Mouse (Mus musculus): ENCODE data around the gene Pllp. TPM values are rescaled to one million over a fixed set of nuclear protein-coding genes. Genes with fewer than 3 reads are reported as not detected.

Gene Pllp
- total RNA-seq, 2 experiments from 2014 or later, result 0.51 to 3.4 TPM

- DNase-seq, result no peak
- intact Hi-C loops (cut with DNase I), result loop anchor here (5.0 kb wide), 1 partner anchor 51 kb away; no protein-coding TSS in a partner anchor
Observed at GRCm38 (mm10) chr8:94658031-94658430, 38.0 kb downstream of the Pllp start.

GRCm38 (mm10) chr8:94654994-94655393 is 41.1 kb downstream of the Pllp start:
- intact Hi-C loops (cut with DNase I), result loop anchor here (5.0 kb wide), 1 partner anchor 48 kb away; no protein-coding TSS in a partner anchor
- no peak for DNase-seq

GRCm38 (mm10) chr8:94652951-94653350 is 43.1 kb downstream of the Pllp start:
- DNase-seq, result no peak
- intact Hi-C loops (cut with DNase I), result no loop called here

- no peak for DNase-seq
- intact Hi-C loops (cut with DNase I), result no loop called here
Observed at GRCm38 (mm10) chr8:94649496-94649895, 46.6 kb downstream of the Pllp start.

GRCm38 (mm10) chr8:94646165-94646564 is 49.9 kb downstream of the Pllp start:
- no peak for DNase-seq
- intact Hi-C loops (cut with DNase I), result no loop called here

- intact Hi-C loops (cut with DNase I), result no loop called here
- no peak for DNase-seq
Observed at GRCm38 (mm10) chr8:94645202-94645601, 50.9 kb downstream of the Pllp start.

- intact Hi-C loops (cut with DNase I), result no loop called here
- no peak for DNase-seq
Observed at GRCm38 (mm10) chr8:94641938-94642337, 54.1 kb downstream of the Pllp start.

- DNase-seq, result no peak
- intact Hi-C loops (cut with DNase I), result no loop called here
Observed at GRCm38 (mm10) chr8:94641183-94641582, 54.9 kb downstream of the Pllp start.

- intact Hi-C loops (cut with DNase I), result no loop called here
- no peak for DNase-seq
Observed at GRCm38 (mm10) chr8:94634211-94634610, 61.9 kb downstream of the Pllp start.

GRCm38 (mm10) chr8:94633564-94634194 is 62.4 kb downstream of the Pllp start:
- DNase-seq, result no peak
- intact Hi-C loops (cut with DNase I), result no loop called here

Other genes with a start within 250 kb of the Pllp start
- gene Cpne2, start 163.3 kb downstream of the Pllp start, total RNA-seq (2021), result 1 to 10 TPM; 4.5 to 7.3 TPM
- gene Rspry1, start 94.3 kb downstream of the Pllp start, total RNA-seq (2021), result 1 to 10 TPM; 7.3 to 9.3 TPM
- 10 to 100 TPM; 16.2 to 20.1 TPM for gene Fam192a, start 94.3 kb downstream of the Pllp start, total RNA-seq (2021)
- 10 to 100 TPM; 53.8 to 67.4 TPM for gene Arl2bp, start 29.7 kb downstream of the Pllp start, total RNA-seq (2021)
- gene Ccl22, start 49.3 kb upstream of the Pllp start, total RNA-seq (2021), result not detected
- 1 to 10 TPM in 1 of 2 experiments, under 1 TPM in 1; 0.52 to 1.6 TPM for gene Cx3cl1, start 75.7 kb upstream of the Pllp start, total RNA-seq (2021)
- not detected for gene Ccl17, start 114.2 kb upstream of the Pllp start, total RNA-seq (2021)
- 100 to 1,000 TPM; 411 to 443 TPM for gene Coq9, start 142.0 kb upstream of the Pllp start, total RNA-seq (2021)
- 10 to 100 TPM; 31.9 to 34.4 TPM for gene Ciapin1, start 142.1 kb upstream of the Pllp start, total RNA-seq (2021)
- 10 to 100 TPM; 34.3 to 44.5 TPM for gene Polr2c, start 161.2 kb upstream of the Pllp start, total RNA-seq (2021)
- gene Dok4, start 180.1 kb upstream of the Pllp start, total RNA-seq (2021), result 1 to 10 TPM; 2.6 to 4.9 TPM
- gene Ccdc102a, start 221.8 kb upstream of the Pllp start, total RNA-seq (2021), result 1 to 10 TPM; 3.3 to 3.8 TPM
- not detected for gene Adgrg5, start 227.4 kb upstream of the Pllp start, total RNA-seq (2021)